Mouse (Mus musculus): ENCODE data around the gene Ncs1. TPM values are rescaled to one million over a fixed set of nuclear protein-coding genes. Genes with fewer than 3 reads are reported as not detected.

The Ncs1 gene
- polyA plus RNA-seq, 1 experiment from 2014 or later = 48.6 TPM

- no peaks in the 10 kb centered on the region for H3K9me3 ChIP-seq (replicated peaks)
- H3K27me3 ChIP-seq (ENCODE audit: low read depth, poor library complexity, severe bottlenecking) = no peaks in the 10 kb centered on the region
- WGBS = 86% methylated on average over 6 of the region's 6 CpGs
- no peak for DNase-seq (ENCODE audit: low spot score)
- H3K4me3 ChIP-seq = no peak overlapping the region
- no peak overlapping the region for H3K27ac ChIP-seq (replicated peaks)
- H3K36me3 ChIP-seq = peaks cover 21% of the 10 kb centered on the region
- peaks cover 20% of the 10 kb centered on the region for H3K4me1 ChIP-seq
These were observed 50.8 kb downstream of the Ncs1 start for GRCm38 (mm10) chr2:31296395-31296794.

GRCm38 (mm10) chr2:31297602-31298268, 52.1 kb downstream of the Ncs1 start:
- no peaks in the 10 kb centered on the region for H3K9me3 ChIP-seq (replicated peaks)
- H3K27me3 ChIP-seq (ENCODE audit: low read depth, poor library complexity, severe bottlenecking) = no peaks in the 10 kb centered on the region
- WGBS = 1% methylated on average over 17 of the region's 17 CpGs
- peak; percentile 69 for DNase-seq (ENCODE audit: low spot score)
- H3K27ac ChIP-seq (replicated peaks) = peak overlapping the region; percentile 79
- peaks cover 14% of the 10 kb centered on the region for H3K36me3 ChIP-seq
- peaks cover 20% of the 10 kb centered on the region for H3K4me1 ChIP-seq
- H3K4me3 ChIP-seq = peak overlapping the region; percentile 57

- Histone ChIP-seq H3K4me3 (peak overlapping the region; percentile 57), H3K27me3 (ENCODE audit: low read depth, poor library complexity, severe bottlenecking) (no peaks in the 10 kb centered on the region), H3K27ac (replicated peaks) (peak overlapping the region; percentile 79), H3K36me3 (0 out of 2 replicates have a peak, but pooled peaks cover 5% of the 10 kb centered on the region), H3K9me3 (replicated peaks) (no peaks in the 10 kb centered on the region), H3K4me1 (peaks cover 20% of the 10 kb centered on the region)
- DNase-seq (ENCODE audit: low spot score) = no peak
- WGBS = 47% methylated on average over 4 of the region's 4 CpGs
These were observed 53.2 kb downstream of the Ncs1 start for GRCm38 (mm10) chr2:31298814-31299213.

- 28% methylated on average over 4 of the region's 4 CpGs for WGBS
- Histone ChIP-seq H3K27me3 (ENCODE audit: low read depth, poor library complexity, severe bottlenecking) (no peaks in the 10 kb centered on the region), H3K27ac (replicated peaks) (peak overlapping the region; percentile 35; the same call in 1 of the 2 replicates)
These were observed 53.6 kb downstream of the Ncs1 start for GRCm38 (mm10) chr2:31299266-31299665.

GRCm38 (mm10) chr2:31299996-31300395, 54.4 kb downstream of the Ncs1 start:
- no peak for DNase-seq (ENCODE audit: low spot score)
- Histone ChIP-seq H3K9me3 (replicated peaks) (no peaks in the 10 kb centered on the region), H3K4me3 (no peak overlapping the region), H3K36me3 (no peaks in the 10 kb centered on the region), H3K27me3 (ENCODE audit: low read depth, poor library complexity, severe bottlenecking) (no peaks in the 10 kb centered on the region), H3K27ac (replicated peaks) (0 out of 2 replicates have a peak overlapping the region, but pooled peaks have one; percentile 35), H3K4me1 (peaks cover 20% of the 10 kb centered on the region)
- WGBS = 78% methylated on average over 10 of the region's 10 CpGs

More at GRCm38 (mm10) chr2:31299266-31299665, 53.6 kb downstream of the Ncs1 start:
- Histone ChIP-seq H3K4me1 (peaks cover 20% of the 10 kb centered on the region), H3K4me3 (peak overlapping the region; percentile 57; the same call in 1 of the 2 replicates), H3K9me3 (replicated peaks) (no peaks in the 10 kb centered on the region), H3K36me3 (0 out of 2 replicates have a peak, but pooled peaks cover under 1% of the 10 kb centered on the region)
- DNase-seq (ENCODE audit: low spot score) = peak; percentile 29

- Histone ChIP-seq H3K36me3 (no peaks in the 10 kb centered on the region), H3K27ac (replicated peaks) (no peak overlapping the region), H3K4me3 (no peak overlapping the region), H3K9me3 (replicated peaks) (no peaks in the 10 kb centered on the region), H3K4me1 (peaks cover 13% of the 10 kb centered on the region), H3K27me3 (ENCODE audit: low read depth, poor library complexity, severe bottlenecking) (no peaks in the 10 kb centered on the region)
- no peak for DNase-seq (ENCODE audit: low spot score)
- 85% methylated on average over 9 of the region's 9 CpGs for WGBS
These were observed 57.6 kb downstream of the Ncs1 start for GRCm38 (mm10) chr2:31303177-31303576.

- Histone ChIP-seq H3K4me3 (no peak overlapping the region), H3K27ac (replicated peaks) (no peak overlapping the region), H3K4me1 (0 out of 2 replicates have a peak, but pooled peaks cover 3% of the 10 kb centered on the region), H3K36me3 (no peaks in the 10 kb centered on the region), H3K27me3 (ENCODE audit: low read depth, poor library complexity, severe bottlenecking) (no peaks in the 10 kb centered on the region), H3K9me3 (replicated peaks) (no peaks in the 10 kb centered on the region)
- 87% methylated on average over 9 of the region's 9 CpGs for WGBS
- DNase-seq (ENCODE audit: low spot score) = no peak
These were observed 58.6 kb downstream of the Ncs1 start for GRCm38 (mm10) chr2:31304191-31304590.

- peaks cover 7% of the 10 kb centered on the region; the same call in 1 of the 2 replicates for H3K27me3 ChIP-seq (ENCODE audit: low read depth, poor library complexity, severe bottlenecking)
- no peaks in the 10 kb centered on the region for H3K36me3 ChIP-seq
- H3K9me3 ChIP-seq (replicated peaks) = no peaks in the 10 kb centered on the region
- DNase-seq (ENCODE audit: low spot score) = no peak
- H3K4me1 ChIP-seq = no peaks in the 10 kb centered on the region
- H3K4me3 ChIP-seq = no peak overlapping the region
- WGBS = 79% methylated on average over 22 of the region's 22 CpGs
- H3K27ac ChIP-seq (replicated peaks) = no peak overlapping the region
These were observed 59.4 kb downstream of the Ncs1 start for GRCm38 (mm10) chr2:31304801-31305665.

- no peak for DNase-seq (ENCODE audit: low spot score)
- Histone ChIP-seq H3K36me3 (no peaks in the 10 kb centered on the region), H3K9me3 (replicated peaks) (no peaks in the 10 kb centered on the region), H3K4me1 (no peaks in the 10 kb centered on the region), H3K27me3 (ENCODE audit: low read depth, poor library complexity, severe bottlenecking) (peaks cover 14% of the 10 kb centered on the region; the same call in 1 of the 2 replicates), H3K4me3 (no peak overlapping the region), H3K27ac (replicated peaks) (no peak overlapping the region)
- WGBS = 39% methylated on average over 4 of the region's 4 CpGs
These were observed 60.1 kb downstream of the Ncs1 start for GRCm38 (mm10) chr2:31305684-31306083.

GRCm38 (mm10) chr2:31308257-31308656, 62.6 kb downstream of the Ncs1 start:
- no peak overlapping the region for H3K4me3 ChIP-seq
- DNase-seq (ENCODE audit: low spot score) = no peak
- 65% methylated on average over 4 of the region's 4 CpGs for WGBS
- peaks cover 39% of the 10 kb centered on the region for H3K27me3 ChIP-seq (ENCODE audit: low read depth, poor library complexity, severe bottlenecking)
- H3K27ac ChIP-seq (replicated peaks) = no peak overlapping the region
- H3K4me1 ChIP-seq = no peaks in the 10 kb centered on the region
- H3K36me3 ChIP-seq = no peaks in the 10 kb centered on the region
- no peaks in the 10 kb centered on the region for H3K9me3 ChIP-seq (replicated peaks)

GRCm38 (mm10) chr2:31309549-31309948, 63.9 kb downstream of the Ncs1 start:
- no peaks in the 10 kb centered on the region for H3K36me3 ChIP-seq
- no peaks in the 10 kb centered on the region for H3K9me3 ChIP-seq (replicated peaks)
- no peak overlapping the region for H3K27ac ChIP-seq (replicated peaks)
- peaks cover 52% of the 10 kb centered on the region for H3K27me3 ChIP-seq (ENCODE audit: low read depth, poor library complexity, severe bottlenecking)
- H3K4me1 ChIP-seq = peaks cover 9% of the 10 kb centered on the region
- no peak for DNase-seq (ENCODE audit: low spot score)
- WGBS = 75% methylated on average over 15 of the region's 15 CpGs
- H3K4me3 ChIP-seq = no peak overlapping the region

- Histone ChIP-seq H3K36me3 (no peaks in the 10 kb centered on the region), H3K27me3 (ENCODE audit: low read depth, poor library complexity, severe bottlenecking) (peaks cover 97% of the 10 kb centered on the region), H3K27ac (replicated peaks) (no peak within 1 kb of the TSS), H3K4me1 (peaks cover 20% of the 10 kb centered on the region), H3K4me3 (peak within 1 kb of the TSS; percentile 41), H3K9me3 (replicated peaks) (no peaks in the 10 kb centered on the region)
- WGBS = 2% methylated on average over 33 of the region's 33 CpGs
- DNase-seq (ENCODE audit: low spot score) = no peak
These were observed 68.4 kb downstream of the Ncs1 start, which contains the start of gene Hmcn2 for GRCm38 (mm10) chr2:31314007-31314465. TSS of gene Hmcn2 (plus strand) at chr2:31314415.
